Mouse (Mus musculus) forebrain, embryonic 12.5 days (tissue): Measurements from ENCODE around the gene Fchsd2. TPM values are rescaled to one million over a fixed set of nuclear protein-coding genes. Genes with fewer than 3 reads are reported as not detected.

ENCODE experiments used
- ATAC-seq: fragments of 200-750 bp; cut with Nextera tagmentation; 2 replicates; pipeline ENCODE4 v1.8.0; 2017; ENCODE audit warnings: moderate TSS enrichment; ENCODE audit not compliant: low FRiP score
- H3K27ac ChIP-seq: fragments of 300-500 bp; sonication (generic); 2 replicates; pipeline ENCODE4 v1.5.1; 2016; ENCODE audit warnings: mild to moderate bottlenecking
- H3K27me3 ChIP-seq: fragments of 300-500 bp; sonication (generic); 2 replicates; pipeline ENCODE4 v1.6.1; 2016; ENCODE audit warnings: mild to moderate bottlenecking
- H3K36me3 ChIP-seq: fragments of 300-500 bp; sonication (generic); replicated peaks from 2 replicates; pipeline ENCODE4 v1.6.1; 2016; ENCODE audit warnings: mild to moderate bottlenecking
- H3K4me1 ChIP-seq: fragments of 300-500 bp; sonication (generic); 2 replicates; pipeline ENCODE4 v1.6.1; 2016
- H3K4me2 ChIP-seq: fragments of 300-500 bp; sonication (generic); 2 replicates; pipeline ENCODE4 v1.6.1; 2016; ENCODE audit warnings: mild to moderate bottlenecking, moderate library complexity
- H3K4me3 ChIP-seq: fragments of 300-500 bp; sonication (generic); replicated peaks from 2 replicates; pipeline ENCODE4 v1.5.1; 2016; ENCODE audit warnings: mild to moderate bottlenecking
- H3K9ac ChIP-seq: fragments of 300-500 bp; sonication (generic); 2 replicates; pipeline ENCODE4 v1.6.1; 2016; ENCODE audit warnings: mild to moderate bottlenecking
- H3K9me3 ChIP-seq: fragments of 300-500 bp; sonication (generic); 2 replicates; pipeline ENCODE4 v1.6.1; 2016
- WGBS: fragments of 180-500 bp; shearing (Covaris S2); methylation state at CpG from one replicate; pipeline ENCODE4 v1.1.7; 2016; 5-methylcytosine and 5-hydroxymethylcytosine counted together
- polyA plus RNA-seq: library from polyadenylated mRNA; unstranded; fragments of >200 nt; fragmentation: Nextera tagmentation; extraction: Ambion mirVana; gene quantifications from 2 replicates; pipeline ENCODE4 v1.2.1, GENCODE M21; 2016

Fchsd2 gene
- polyA plus RNA-seq, 1 experiment from 2014 or later: 37.5 TPM

GRCm38 (mm10) chr7:101166568-101166967, 73.9 kb downstream of the Fchsd2 start:
- Histone ChIP-seq H3K4me2 (no peak overlapping the region), H3K36me3 (no peaks in the 10 kb centered on the region), H3K9ac (no peak overlapping the region), H3K9me3 (no peaks in the 10 kb centered on the region), H3K4me3 (no peak overlapping the region), H3K4me1 (peaks cover 2% of the 10 kb centered on the region; the same call in 1 of the 2 replicates), H3K27ac (no peak overlapping the region), H3K27me3 (no peaks in the 10 kb centered on the region)
- no peak for ATAC-seq
- WGBS: 40% methylated on average over 2 of the region's 2 CpGs

GRCm38 (mm10) chr7:101170482-101170881, 77.8 kb downstream of the Fchsd2 start:
- Histone ChIP-seq H3K4me3 (no peak overlapping the region), H3K27ac (no peak overlapping the region), H3K27me3 (no peaks in the 10 kb centered on the region), H3K9me3 (no peaks in the 10 kb centered on the region), H3K9ac (no peak overlapping the region), H3K4me1 (peaks cover 5% of the 10 kb centered on the region), H3K36me3 (no peaks in the 10 kb centered on the region), H3K4me2 (no peak overlapping the region)
- WGBS: 58% methylated on average over 3 of the region's 3 CpGs
- no peak for ATAC-seq

GRCm38 (mm10) chr7:101171002-101171401, 78.3 kb downstream of the Fchsd2 start:
- Histone ChIP-seq H3K27me3 (no peaks in the 10 kb centered on the region), H3K4me2 (no peak overlapping the region), H3K9ac (no peak overlapping the region), H3K9me3 (no peaks in the 10 kb centered on the region), H3K27ac (no peak overlapping the region), H3K4me3 (no peak overlapping the region), H3K36me3 (no peaks in the 10 kb centered on the region), H3K4me1 (peaks cover 5% of the 10 kb centered on the region)
- WGBS: 87% methylated on average over 1 of the region's 1 CpGs
- ATAC-seq: no peak

- Histone ChIP-seq H3K27ac (no peak overlapping the region), H3K36me3 (no peaks in the 10 kb centered on the region), H3K9me3 (no peaks in the 10 kb centered on the region), H3K4me1 (peaks cover 5% of the 10 kb centered on the region), H3K4me2 (no peak overlapping the region), H3K4me3 (no peak overlapping the region), H3K9ac (no peak overlapping the region), H3K27me3 (no peaks in the 10 kb centered on the region)
- ATAC-seq: no peak
- whole genome bisulfite sequencing: 70% methylated on average over 3 of the region's 3 CpGs
Observed at GRCm38 (mm10) chr7:101173331-101173730, 80.7 kb downstream of the Fchsd2 start.

GRCm38 (mm10) chr7:101178751-101179150, 86.1 kb downstream of the Fchsd2 start:
- no peaks in the 10 kb centered on the region for H3K36me3 ChIP-seq
- no peak overlapping the region for H3K4me2 ChIP-seq
- no peak overlapping the region for H3K27ac ChIP-seq
- no peak for ATAC-seq
- H3K9ac ChIP-seq: no peak overlapping the region
- H3K4me3 ChIP-seq: no peak overlapping the region
- WGBS: 90% methylated on average over 2 of the region's 2 CpGs
- no peaks in the 10 kb centered on the region for H3K9me3 ChIP-seq
- no peaks in the 10 kb centered on the region for H3K27me3 ChIP-seq
- H3K4me1 ChIP-seq: peaks cover 2% of the 10 kb centered on the region; the same call in 1 of the 2 replicates

GRCm38 (mm10) chr7:101191326-101191969, 98.8 kb downstream of the Fchsd2 start:
- no peaks in the 10 kb centered on the region for H3K4me1 ChIP-seq
- no peaks in the 10 kb centered on the region for H3K9me3 ChIP-seq
- H3K4me2 ChIP-seq: no peak overlapping the region
- no peak for ATAC-seq
- no peaks in the 10 kb centered on the region for H3K27me3 ChIP-seq
- no peak overlapping the region for H3K9ac ChIP-seq
- H3K4me3 ChIP-seq: no peak overlapping the region
- no peaks in the 10 kb centered on the region; the same call in none of the 2 replicates for H3K36me3 ChIP-seq
- H3K27ac ChIP-seq: no peak overlapping the region
- 92% methylated on average over 3 of the region's 3 CpGs for WGBS

GRCm38 (mm10) chr7:101210826-101211225, 118.2 kb downstream of the Fchsd2 start:
- ATAC-seq: no peak
- Histone ChIP-seq H3K27me3 (no peaks in the 10 kb centered on the region), H3K4me1 (no peaks in the 10 kb centered on the region), H3K4me2 (no peak overlapping the region), H3K36me3 (peaks cover 3% of the 10 kb centered on the region), H3K9ac (no peak overlapping the region), H3K27ac (no peak overlapping the region), H3K9me3 (no peaks in the 10 kb centered on the region), H3K4me3 (no peak overlapping the region)
- 91% methylated on average over 1 of the region's 1 CpGs for WGBS

GRCm38 (mm10) chr7:101213515-101214263, 121.0 kb downstream of the Fchsd2 start:
- H3K27ac ChIP-seq: no peak overlapping the region
- no peaks in the 10 kb centered on the region for H3K9me3 ChIP-seq
- no peak overlapping the region for H3K4me2 ChIP-seq
- no peaks in the 10 kb centered on the region for H3K27me3 ChIP-seq
- no peak overlapping the region for H3K4me3 ChIP-seq
- WGBS: 90% methylated on average over 3 of the region's 3 CpGs
- no peak for ATAC-seq
- no peak overlapping the region for H3K9ac ChIP-seq
- peaks cover 3% of the 10 kb centered on the region for H3K36me3 ChIP-seq
- no peaks in the 10 kb centered on the region for H3K4me1 ChIP-seq

GRCm38 (mm10) chr7:101216724-101217123, 124.1 kb downstream of the Fchsd2 start:
- H3K4me1 ChIP-seq: no peaks in the 10 kb centered on the region
- peaks cover 3% of the 10 kb centered on the region for H3K36me3 ChIP-seq
- H3K27me3 ChIP-seq: no peaks in the 10 kb centered on the region
- no peak overlapping the region for H3K9ac ChIP-seq
- 88% methylated on average over 2 of the region's 2 CpGs for WGBS
- H3K4me3 ChIP-seq: no peak overlapping the region
- H3K27ac ChIP-seq: no peak overlapping the region
- ATAC-seq: no peak
- no peaks in the 10 kb centered on the region for H3K9me3 ChIP-seq
- no peak overlapping the region for H3K4me2 ChIP-seq

GRCm38 (mm10) chr7:101223501-101223900, 130.8 kb downstream of the Fchsd2 start:
- Histone ChIP-seq H3K4me2 (no peak overlapping the region), H3K27me3 (no peaks in the 10 kb centered on the region), H3K36me3 (no peaks in the 10 kb centered on the region), H3K9me3 (no peaks in the 10 kb centered on the region), H3K4me3 (no peak overlapping the region), H3K4me1 (no peaks in the 10 kb centered on the region), H3K27ac (no peak overlapping the region), H3K9ac (no peak overlapping the region)
- ATAC-seq: no peak
- 93% methylated on average over 2 of the region's 2 CpGs for WGBS

- no peaks in the 10 kb centered on the region for H3K36me3 ChIP-seq
- no peak overlapping the region for H3K4me3 ChIP-seq
- H3K9me3 ChIP-seq: no peaks in the 10 kb centered on the region
- no peak overlapping the region for H3K9ac ChIP-seq
- no peak for ATAC-seq
- H3K4me1 ChIP-seq: no peaks in the 10 kb centered on the region
- no peak overlapping the region for H3K4me2 ChIP-seq
- no peaks in the 10 kb centered on the region for H3K27me3 ChIP-seq
- no peak overlapping the region; the same call in 1 of the 2 replicates for H3K27ac ChIP-seq
- WGBS: 76% methylated on average over 1 of the region's 1 CpGs
Observed at GRCm38 (mm10) chr7:101229336-101229735, 136.7 kb downstream of the Fchsd2 start.

GRCm38 (mm10) chr7:101231458-101231857, 138.8 kb downstream of the Fchsd2 start:
- Histone ChIP-seq H3K4me1 (no peaks in the 10 kb centered on the region), H3K27me3 (no peaks in the 10 kb centered on the region), H3K4me3 (no peak overlapping the region), H3K9ac (no peak overlapping the region), H3K36me3 (no peaks in the 10 kb centered on the region), H3K4me2 (no peak overlapping the region), H3K9me3 (no peaks in the 10 kb centered on the region), H3K27ac (no peak overlapping the region)
- no peak for ATAC-seq
- 34% methylated on average over 2 of the region's 2 CpGs for WGBS

GRCm38 (mm10) chr7:101232716-101233115, 140.1 kb downstream of the Fchsd2 start:
- 58% methylated on average over 3 of the region's 3 CpGs for WGBS
- Histone ChIP-seq H3K27ac (no peak overlapping the region), H3K27me3 (no peaks in the 10 kb centered on the region), H3K4me3 (no peak overlapping the region), H3K4me2 (no peak overlapping the region), H3K9me3 (no peaks in the 10 kb centered on the region), H3K36me3 (no peaks in the 10 kb centered on the region), H3K9ac (no peak overlapping the region), H3K4me1 (no peaks in the 10 kb centered on the region)
- ATAC-seq: no peak
